Mouse (Mus musculus) frontal cortex, postnatal 14 days (tissue): ENCODE data around the gene Lrrc71.

Source experiments
- DNase-seq, 2 experiments: peaks; one replicate each; pipeline ENCODE4 v3.0.0; 2022; ENCODE audit warnings: low spot score in 2 of 2

The Lrrc71 gene

DNA sequence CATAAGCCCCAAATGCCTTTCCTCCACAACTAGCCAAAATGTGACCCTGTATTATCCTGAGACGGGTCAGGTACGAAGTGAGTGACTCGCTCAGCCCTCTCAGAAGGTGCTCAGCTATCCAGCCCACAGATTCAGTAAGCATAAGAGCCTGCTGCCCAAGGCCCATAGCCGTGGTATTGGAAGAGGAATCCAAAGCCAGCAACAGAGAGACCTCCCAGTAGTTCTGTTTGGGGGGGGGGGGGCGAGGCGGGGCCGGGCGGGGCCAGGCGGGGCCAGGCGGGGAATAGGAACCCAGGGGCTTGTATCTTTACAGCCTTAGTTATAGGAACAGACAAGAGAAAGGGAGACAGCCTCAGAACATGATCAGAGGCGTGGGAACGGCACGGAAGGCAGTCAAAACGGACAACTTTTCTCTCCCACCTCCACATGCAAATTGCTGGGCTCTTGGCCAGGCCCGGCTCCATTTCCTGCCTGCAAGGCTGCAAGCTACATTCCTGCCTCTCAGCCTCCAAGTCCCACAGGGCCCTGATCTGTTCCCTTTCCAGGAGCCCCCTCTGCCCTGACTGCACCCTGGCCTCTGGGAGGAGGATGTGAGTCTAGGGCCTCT is 15.4 kb upstream of the Lrrc71 start:
- peak; percentile 66 for DNase-seq

DNA sequence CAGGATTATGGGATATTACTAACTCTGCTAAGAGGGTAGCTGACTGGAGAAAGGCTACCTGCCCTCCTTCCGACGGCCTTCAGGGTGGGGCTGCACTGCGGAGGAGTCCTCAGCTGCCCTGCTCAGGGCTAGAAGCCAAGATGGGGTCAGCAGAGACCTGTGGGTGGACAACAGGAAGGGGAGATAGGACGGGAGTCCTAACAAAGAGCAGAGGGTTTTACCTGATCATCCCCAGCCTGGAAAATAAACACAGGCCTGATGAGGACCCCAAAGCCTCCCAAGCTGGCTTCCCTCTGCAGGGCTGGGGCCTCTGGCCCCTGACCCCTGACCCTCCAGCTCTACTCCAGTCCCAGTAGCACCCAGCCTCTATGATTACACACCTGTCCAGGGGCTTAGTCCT is 14.8 kb upstream of the Lrrc71 start:
- no peak for DNase-seq

DNA sequence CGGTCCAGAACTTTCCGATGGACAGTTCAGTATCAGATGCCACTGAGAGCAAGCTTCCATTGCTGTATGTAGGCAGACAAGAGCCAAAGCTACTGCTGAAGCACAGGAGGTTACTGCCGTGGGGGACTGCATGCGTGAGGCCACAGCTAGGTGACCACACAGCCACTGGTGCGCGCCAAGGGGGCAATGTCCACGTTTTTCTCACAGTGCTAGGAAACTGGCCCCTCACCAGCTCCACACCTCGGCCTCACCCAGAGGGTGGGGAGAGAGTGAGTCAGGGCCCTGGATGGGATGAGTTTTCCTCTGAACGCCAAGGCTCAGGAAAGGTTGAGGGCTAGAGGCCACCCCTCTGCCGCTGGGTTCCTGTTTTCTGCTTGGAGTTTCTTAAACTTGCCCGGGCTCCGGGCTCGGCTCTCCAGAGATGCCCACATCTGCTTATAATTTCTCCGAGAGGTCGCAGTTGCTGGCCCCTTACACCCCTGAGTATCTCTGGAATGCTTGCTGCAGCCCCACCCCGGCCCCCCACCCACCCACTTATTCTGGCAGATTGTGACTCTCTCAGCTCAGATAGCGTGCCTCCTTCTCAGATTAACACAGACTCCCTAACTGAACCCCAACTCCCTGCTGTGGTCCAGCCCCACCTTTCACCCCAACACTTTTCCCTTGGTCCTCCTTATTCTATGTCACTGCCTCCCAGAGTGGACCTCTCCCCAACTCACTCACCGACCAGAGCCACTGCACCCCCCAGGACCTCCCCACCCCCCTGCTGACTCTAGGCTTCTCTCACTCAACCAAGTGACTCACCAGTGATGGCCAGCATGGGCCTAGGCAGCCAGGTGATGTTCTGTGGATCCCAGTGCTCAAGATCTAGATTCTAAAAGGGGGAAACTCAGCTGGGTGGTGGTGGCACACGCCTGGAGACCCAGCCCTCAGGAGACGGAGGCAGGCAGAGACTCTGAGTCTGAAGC is 13.3 kb upstream of the Lrrc71 start:
- DNase-seq, result no peak

DNA sequence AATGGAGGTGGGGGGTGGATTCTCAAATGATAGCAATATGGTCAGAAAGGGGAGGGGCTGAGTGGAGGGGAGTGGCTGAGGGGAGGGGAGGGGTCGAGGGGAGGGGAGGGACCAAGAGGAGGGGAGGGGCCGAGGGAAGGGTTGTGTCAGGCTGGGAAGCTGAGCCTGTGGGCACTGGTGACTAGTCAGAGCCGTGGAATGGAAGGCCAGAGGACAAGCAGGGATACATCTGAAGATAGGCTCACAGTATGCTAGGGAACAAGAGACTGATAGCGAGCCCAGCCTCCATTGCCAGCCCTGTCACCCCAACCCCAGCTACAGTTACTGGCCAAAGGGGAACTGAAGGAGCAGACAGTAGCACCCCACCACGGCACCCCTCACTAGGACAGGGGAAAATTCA is 10.2 kb upstream of the Lrrc71 start:
- DNase-seq, result no peak

DNA sequence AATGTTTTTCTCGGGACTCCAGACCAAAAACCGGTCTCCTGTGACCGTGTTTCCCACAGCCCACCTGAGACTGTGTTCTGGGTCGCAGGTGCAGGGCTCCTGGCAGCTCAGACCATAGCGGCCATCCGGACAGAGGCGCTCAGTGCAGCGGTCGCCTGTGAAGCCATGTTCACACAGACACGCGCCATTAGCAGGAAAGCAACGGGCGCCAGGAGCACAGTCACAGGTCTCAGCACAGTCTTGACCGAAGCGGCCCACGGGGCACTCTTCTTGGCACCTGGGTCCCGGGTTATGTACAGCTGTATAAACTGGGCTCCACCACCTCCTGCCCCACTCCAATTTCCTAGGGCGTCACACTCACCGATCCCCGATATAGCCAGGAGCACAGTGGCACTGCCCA is 8.1 kb upstream of the Lrrc71 start:
- DNase-seq, result no peak

DNA sequence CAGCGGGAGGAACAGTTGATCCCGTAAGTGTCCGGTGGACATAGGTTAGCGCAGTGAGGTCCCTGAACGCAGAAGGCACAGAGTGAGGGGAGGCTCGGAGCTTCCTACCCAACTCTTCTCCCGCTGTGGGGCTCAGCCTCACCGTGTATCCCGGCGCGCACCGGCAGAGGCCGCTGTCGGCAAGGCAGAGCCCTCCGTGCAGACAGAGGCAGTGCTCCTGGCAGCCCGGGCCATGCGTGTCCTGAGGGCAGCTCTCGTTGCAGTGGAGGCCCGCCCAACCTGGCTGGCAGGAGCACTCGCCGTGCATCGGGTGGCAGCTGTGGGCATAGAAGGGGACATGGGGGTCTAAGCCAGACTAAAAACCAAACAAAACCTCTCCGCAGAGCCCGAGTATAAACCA is 7.5 kb upstream of the Lrrc71 start:
- DNase-seq, result peak; percentile 63 to 84

DNA sequence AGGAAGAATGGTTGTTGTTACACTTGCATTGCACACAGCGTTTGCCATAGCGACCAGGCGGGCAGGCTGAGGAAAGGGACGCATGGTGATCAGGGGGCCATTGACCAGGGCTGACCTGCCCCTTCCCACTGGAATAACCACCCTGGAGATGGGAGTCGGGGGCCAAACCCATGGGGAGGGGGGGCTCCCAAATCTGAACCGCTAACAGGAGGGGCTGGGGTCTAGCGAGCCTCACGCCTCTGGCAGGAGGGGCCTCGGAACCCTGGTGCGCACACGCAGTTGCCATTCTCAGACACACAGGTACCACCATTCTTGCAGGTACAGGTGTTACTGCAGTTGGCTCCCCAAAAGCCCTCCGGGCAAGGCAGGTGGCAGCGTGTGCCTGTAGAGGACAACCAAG is 5.4 kb upstream of the Lrrc71 start:
- no peak for DNase-seq

DNA sequence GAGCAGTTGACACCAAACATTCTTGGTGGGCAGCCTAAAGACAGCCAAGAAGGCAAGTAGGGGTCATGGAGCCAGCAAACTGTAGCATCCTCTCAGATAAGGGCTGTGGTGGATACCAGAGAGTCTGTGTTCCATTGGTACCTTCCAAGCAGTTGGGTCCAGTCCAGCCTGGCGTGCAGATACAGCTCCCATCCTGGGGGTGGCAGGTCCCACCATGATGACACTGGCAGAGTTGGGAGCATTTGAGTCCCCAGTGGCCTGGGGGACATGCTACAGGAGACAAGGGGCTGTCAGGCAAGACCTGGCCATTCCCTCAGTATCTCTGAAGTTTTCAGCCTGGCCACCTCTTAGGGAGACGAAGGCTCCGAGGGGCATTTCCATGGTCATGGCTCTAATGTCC is 4.1 kb upstream of the Lrrc71 start:
- DNase-seq, result no peak

DNA sequence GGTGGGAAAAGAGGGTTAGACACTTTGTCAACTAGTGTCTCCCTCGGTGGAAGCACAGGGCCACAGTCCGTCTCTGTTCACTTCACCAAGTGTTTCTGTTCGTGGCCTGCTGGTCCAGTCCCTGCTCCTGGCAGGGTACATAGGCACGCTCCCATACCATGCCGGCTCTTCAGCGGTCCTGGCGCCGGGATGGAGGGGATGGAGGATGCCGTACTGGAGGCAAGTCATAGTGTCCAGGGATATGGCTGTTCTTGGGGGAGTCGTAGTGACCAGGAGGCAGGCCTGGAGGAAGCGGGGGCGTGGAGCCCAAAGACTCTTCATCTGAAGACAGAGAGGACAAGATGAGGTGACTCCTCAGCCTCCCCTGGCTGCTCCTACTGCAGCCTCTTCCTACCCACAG is 1.6 kb upstream of the Lrrc71 start:
- DNase-seq, result no peak

DNA sequence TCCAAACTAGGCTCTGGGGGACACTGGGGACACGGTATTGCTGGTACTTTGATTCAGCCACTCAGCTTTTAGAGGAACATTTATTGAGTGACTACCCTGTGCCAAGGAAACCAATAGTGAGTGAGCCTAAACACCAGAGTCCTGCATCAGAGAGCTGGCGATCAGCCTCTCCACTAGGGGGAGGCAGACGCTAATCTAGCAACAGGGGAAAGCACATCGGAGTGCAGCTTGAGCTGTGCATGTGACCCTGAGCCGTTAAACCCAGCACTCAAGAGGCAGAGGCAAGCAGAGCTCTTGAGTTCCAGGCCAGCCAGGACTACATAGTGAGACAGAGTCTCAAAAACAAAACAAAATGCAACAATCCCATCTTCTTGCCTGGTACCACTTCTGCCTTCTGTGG is 611 bp upstream of the Lrrc71 start:
- peak in 1 of 2 experiments; percentile 31 for DNase-seq

DNA sequence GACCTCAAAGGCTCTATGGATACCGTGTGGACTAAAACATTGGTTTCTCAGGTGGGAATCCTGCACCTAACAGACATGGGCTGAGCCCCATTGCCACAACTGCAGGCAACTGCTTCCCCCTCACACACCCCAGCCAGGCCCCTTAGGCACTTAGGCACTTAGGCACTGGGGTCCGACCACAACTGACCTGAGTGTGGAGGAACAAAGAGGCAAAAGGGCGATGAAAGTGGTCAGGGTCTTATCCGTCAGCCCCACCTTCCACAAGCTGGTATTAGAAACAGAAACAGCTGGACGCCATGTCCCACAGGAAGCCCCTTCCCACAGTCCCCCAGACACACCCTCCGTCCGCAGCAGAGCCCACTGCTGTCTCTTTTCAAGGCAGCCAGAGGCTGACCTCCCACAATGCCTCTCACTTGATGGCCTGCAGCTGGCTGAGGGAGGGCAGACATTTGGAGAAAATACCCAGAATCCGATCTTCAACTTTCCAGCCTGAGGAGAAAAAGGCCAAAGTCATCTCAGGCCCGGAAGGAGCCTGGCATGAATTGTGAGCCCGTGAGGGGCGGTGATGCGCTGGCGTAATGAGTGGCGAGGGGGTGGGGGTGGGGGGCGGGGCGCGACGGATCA is 3.3 kb downstream of the Lrrc71 start:
- DNase-seq, result no peak

DNA sequence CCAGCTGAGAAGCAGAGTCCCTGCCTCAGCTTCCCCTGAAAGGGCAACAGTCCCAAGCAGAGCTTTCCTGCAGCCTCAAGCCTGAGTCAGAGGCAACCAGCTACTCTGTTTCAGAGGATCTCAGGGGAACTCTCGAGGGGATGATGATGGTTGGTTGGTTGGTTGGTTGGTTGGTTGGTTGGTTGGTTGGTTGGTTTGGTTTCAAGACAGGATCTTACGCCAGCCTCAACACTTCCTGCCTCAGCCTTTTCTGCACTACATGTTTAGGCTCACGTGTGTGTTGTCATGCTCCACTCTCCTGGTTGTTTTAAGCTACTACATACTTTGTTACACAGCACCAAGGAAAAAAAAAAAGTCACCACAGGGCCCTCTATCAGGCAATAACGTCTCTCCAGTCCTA is 4.5 kb downstream of the Lrrc71 start:
- no peak for DNase-seq

DNA sequence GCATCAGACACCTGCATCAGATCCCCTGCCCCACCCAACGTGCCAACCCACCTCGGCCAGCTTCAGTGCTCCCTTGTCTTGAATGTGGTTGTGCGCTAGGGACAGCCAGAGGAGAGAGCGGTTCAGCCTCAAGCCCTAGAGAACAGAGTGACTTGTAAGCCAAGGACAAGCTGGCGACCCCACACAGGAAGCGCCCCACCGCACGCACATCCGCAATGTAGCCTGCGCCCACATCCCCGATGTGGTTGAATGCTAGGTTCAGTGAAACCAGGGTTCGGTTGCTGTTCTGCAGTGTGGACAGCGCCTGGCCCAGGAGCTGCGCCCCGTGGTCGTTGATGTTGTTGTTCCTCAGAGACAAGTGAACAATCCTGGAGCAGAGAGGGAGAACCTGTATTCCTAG is 5.7 kb downstream of the Lrrc71 start:
- DNase-seq, result no peak

DNA sequence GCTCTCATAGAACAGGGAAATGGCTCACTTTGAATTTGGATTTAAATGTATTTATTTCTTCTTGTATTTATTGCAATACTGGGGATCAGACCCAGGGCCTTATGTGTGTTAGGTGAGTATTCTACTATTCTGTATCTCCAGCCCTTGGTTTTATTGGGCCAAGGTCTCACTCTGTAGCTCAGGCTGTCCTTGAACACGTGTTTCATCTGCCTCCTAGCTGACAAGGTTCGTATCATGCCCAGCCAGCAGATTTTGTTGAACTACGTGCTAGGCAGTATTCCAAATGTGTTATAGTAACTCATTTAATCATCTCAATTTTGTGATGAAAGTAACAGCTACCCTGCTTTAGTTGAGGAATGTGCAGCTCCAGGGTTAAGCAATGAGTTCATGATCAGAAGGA is 6.4 kb downstream of the Lrrc71 start:
- DNase-seq, result no peak

DNA sequence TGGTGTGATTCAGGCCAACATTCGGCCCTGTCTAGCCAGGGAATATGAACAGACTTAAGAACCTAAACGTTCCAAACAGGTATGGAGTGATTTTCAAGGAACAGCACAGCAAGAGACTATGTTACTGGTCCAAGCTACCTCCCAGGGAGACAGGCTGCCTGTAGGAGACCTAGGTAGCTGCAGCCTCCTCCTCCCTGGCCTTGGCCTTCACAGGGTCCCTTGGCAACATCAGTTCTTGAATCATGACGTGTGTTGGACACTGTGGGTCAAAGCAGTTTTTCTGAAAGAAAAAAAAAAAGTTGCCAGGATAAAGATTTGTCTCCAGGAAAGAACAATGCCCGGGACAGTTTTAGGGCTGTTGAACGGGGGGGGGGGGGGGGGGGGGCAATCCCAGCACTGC is 9.5 kb downstream of the Lrrc71 start:
- DNase-seq, result no peak

DNA sequence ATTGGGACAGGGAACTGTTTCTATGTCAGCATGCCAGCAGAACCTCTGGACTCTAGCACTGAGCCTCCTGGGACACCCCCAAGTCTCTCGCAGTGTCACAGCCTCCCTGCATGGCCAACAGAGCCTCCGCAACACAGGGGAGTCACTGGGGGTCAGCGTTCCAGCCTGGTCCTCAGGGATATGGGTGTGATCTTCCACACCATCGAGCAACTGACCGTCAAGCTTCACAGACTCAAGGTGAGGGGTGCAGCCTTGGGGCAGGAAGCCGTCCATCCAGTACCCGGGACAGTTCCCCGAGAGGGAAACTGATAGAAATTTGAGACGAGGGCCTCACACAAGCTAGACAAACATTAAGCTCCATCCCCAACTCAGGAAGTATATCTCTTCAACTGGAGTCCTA is 13.1 kb downstream of the Lrrc71 start:
- DNase-seq, result no peak

DNA sequence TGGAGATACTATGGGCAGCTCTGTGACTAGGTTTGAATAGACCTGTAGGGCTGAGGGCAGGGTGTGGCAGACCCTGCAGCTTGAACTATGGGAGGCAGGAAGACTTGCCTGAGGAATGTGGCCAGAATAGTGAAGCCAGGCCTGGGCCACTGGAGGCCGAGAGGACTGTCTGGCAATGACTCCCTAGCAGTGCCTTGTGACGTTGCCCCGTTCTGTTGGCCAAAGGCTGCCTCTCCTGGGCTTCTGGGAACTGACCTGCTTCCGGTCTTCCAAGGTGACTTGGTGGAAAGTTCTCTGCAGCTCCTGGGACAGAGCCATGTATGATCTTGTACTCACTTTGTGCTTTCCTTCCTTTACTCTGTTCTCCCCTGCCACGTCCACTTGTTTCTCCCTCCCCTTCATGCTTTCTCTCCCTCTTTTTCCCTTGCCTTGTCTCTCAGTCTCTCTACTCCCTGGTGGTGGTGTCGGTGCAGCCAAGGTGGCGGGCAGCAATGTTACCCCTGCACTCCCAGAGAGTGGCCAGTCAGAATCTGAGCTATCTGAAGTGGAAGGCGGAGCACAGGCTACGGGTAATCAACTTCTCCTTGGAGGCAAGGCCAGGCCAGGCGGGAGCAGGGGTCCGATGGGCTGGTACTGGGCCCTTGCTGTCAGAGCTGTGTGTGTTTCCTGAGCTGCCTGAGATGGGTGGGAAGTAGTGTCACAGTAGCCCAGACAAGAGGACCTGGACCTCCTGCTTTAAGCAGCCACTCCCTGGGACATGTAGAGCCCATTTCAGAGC is 14.3 kb downstream of the Lrrc71 start:
- no peak for DNase-seq

DNA sequence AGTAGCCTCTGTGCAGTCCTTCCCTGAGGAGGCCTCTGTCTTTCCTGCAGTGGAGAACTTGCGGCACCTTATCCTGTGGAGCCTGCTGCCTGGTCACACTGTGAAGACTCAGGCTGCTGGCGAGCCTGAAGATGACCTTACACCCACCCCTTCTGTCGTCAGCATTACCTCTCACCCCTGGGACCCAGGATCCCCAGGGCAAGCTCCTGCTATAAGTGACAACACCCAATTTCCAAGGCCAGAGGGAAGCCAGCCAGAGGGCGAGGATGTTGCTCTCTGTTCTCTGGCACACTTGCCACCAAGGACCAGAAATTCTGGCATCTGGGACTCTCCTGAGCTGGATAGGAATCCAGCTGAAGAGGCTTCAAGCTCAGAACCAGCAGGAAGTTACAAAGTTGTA is 15.3 kb downstream of the Lrrc71 start:
- DNase-seq, result no peak

DNA sequence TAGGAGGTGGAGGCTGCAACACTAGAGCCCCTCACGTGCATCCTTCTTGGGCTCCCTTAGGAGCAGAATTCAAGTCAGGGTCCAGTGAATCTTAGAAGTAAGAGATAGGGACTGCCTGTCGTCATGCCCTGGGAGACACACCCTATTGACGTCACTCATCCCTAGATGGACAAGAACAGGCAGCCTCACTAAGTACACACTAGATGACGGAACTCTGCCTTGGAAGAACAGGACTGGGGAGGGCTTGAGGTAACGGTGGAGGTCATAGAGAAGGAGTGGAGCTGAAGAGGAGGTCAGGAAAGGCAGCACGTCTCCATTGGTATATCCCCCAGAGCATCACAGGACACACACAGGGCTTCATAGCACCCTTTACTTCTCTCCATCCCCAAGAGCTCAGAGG is 19.7 kb downstream of the Lrrc71 start:
- no peak for DNase-seq

DNA sequence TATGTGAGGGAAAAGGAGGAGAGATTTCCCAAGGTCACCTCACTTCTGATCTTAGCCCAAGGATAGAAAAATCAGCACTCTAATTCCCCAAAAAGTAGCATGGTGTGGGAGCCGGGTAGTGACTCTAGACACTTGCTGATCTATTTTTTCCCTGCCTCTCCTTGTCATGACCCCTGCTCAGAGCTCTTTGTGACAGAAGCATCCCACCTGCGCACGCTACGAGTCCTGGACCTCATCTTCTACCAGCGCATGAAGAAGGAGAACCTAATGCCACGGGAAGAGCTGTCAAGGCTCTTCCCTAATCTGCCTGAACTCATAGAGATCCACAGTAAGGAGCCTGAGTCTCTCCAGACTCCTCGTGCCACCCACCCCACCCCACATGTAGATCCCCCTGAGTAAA is 22.2 kb downstream of the Lrrc71 start:
- DNase-seq, result no peak

DNA sequence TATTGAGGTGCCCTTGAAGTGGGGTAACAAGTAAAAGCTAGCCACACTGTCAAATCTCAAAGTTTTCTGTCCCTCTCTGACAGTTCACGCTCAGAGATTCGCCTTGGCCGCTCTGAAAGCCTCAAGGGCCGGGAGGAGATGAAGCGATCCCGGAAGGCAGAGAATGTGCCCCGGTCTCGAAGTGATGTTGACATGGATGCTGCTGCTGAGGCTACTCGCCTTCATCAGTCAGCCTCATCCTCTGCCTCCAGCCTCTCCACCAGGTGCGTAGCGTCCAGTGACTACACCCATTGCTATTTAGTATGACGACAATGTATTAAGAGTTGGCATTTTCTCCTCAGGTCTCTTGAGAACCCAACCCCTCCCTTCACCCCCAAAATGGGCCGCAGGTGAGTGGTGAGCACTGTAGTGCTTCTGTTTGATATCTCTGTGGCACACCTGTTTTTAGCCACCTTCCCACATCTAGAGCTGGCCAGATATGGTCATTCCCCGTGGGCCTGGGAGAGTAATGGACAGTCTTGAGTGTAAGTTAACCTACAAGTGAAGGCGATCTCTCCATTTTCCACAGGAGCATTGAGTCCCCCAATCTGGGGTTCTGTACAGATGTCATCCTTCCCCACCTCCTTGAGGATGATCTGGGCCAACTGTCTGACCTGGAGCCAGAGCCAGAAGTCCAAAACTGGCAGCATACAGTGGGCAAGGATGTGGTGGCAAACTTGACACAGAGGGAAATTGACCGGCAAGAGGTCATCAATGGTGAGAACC is 22.8 kb downstream of the Lrrc71 start:
- DNase-seq, result no peak
